Mouse (Mus musculus) heart, adult 2 months (tissue): Measurements from ENCODE around the gene Mapre3.

Experiments used
- CTCF ChIP-seq: fragments of 200-600 bp; IDR thresholded peaks from 2 replicates; pipeline ENCODE4 v1.8.1; 2022; ENCODE audit warnings: antibody characterized with exemption, mild to moderate bottlenecking, moderate library complexity
- POLR2A ChIP-seq: fragments of 200-500 bp; IDR thresholded peaks from 2 replicates; pipeline ENCODE4 v1.6.1; 2011; ENCODE audit warnings: mild to moderate bottlenecking, low read depth, low read length, control low read depth; ENCODE audit not compliant: insufficient read depth

DNA sequence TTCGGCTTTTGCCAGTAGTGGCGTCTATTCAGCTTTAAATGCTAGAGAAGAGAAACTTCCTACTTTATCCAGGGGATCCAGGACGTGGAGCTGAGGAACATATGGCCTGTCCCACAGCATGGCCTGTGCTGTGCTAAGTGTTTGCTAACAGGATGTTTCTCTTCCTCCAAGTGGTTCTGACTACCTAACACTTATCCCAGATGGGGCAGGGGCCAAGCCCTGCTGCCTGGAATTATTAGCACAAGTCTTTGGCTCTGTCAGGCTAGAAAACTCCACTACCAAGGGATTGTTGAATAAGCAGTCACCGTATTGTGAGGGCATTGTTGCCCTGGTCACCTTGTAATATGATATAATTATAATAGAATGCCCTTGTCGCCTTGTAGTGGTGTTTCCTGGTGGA is 8.2 kb downstream of the Mapre3 start:
- TF ChIP-seq CTCF, result no peak
- no peak for TF ChIP-seq POLR2A
